Mouse (Mus musculus) MEL (cell line): ENCODE measurements at regions not wholly inside any gene's neighbourhood (a gene's known extent, or its start where the extent isn't known, plus 50 kb on each side); places are given as distances from the start of the nearest gene placed in this dataset.

Experiments
- CHD1 ChIP-seq: IDR thresholded peaks from 2 replicates; pipeline ENCODE4 v1.6.1; 2012; ENCODE audit warnings: low read depth, mild to moderate bottlenecking, inconsistent platforms, low read length, improper control_type of control experiment
- CTCF ChIP-seq, 3 experiments: IDR thresholded peaks in 2 of 3; conservative IDR thresholded peaks in 1 of 3; 2 replicates each; pipeline ENCODE4 v1.5.1; 2011 to 2012; ENCODE audit warnings: low read length in 3 of 3, low read depth in 2 of 3, mild to moderate bottlenecking in 2 of 3, improper control_type of control experiment in 1 of 3, inconsistent platforms in 1 of 3, mixed read lengths in 1 of 3, moderate library complexity in 1 of 3; ENCODE audit not compliant: control insufficient read depth in 1 of 3, insufficient read depth in 1 of 3, poor library complexity in 1 of 3, severe bottlenecking in 1 of 3
- GABPA ChIP-seq: IDR thresholded peaks from 2 replicates; pipeline ENCODE4 v1.6.1; 2012; ENCODE audit warnings: low read depth, mild to moderate bottlenecking, inconsistent platforms, low read length, improper control_type of control experiment, moderate library complexity
- GATA1 ChIP-seq: IDR thresholded peaks from 2 replicates; pipeline ENCODE4 v1.6.1; 2011; ENCODE audit warnings: low read depth, low read length, improper control_type of control experiment
- MAX ChIP-seq: IDR thresholded peaks from 2 replicates; pipeline ENCODE4 v1.6.1; 2011; ENCODE audit warnings: low read length, improper control_type of control experiment
- POLR2A ChIP-seq, 2 experiments: IDR thresholded peaks; 2 replicates each; pipeline ENCODE4 v1.6.1; 2011 to 2012; ENCODE audit warnings: low read length in 2 of 2, mild to moderate bottlenecking in 2 of 2, control low read depth in 1 of 2, improper control_type of control experiment in 1 of 2, low read depth in 1 of 2, moderate library complexity in 1 of 2; ENCODE audit not compliant: control insufficient read depth in 1 of 2, insufficient read depth in 1 of 2, poor library complexity in 1 of 2
- TAL1 ChIP-seq: IDR thresholded peaks from 2 replicates; pipeline ENCODE4 v1.6.1; 2012; ENCODE audit warnings: mild to moderate bottlenecking, inconsistent platforms, low read length, moderate library complexity, mixed read lengths
- USF1 ChIP-seq: IDR thresholded peaks from 2 replicates; pipeline ENCODE4 v1.6.1; 2014; ENCODE audit warnings: low read depth, mild to moderate bottlenecking, inconsistent platforms, low read length, improper control_type of control experiment, moderate library complexity
- ZC3H11A ChIP-seq: IDR thresholded peaks from 2 replicates; pipeline ENCODE4 v1.6.1; 2012; ENCODE audit warnings: low read depth, mild to moderate bottlenecking, inconsistent platforms, low read length, improper control_type of control experiment
- ZNF384 ChIP-seq: IDR thresholded peaks from 2 replicates; pipeline ENCODE4 v1.6.1; 2012; ENCODE audit warnings: low read depth, mild to moderate bottlenecking, inconsistent platforms, low read length, improper control_type of control experiment

DNA sequence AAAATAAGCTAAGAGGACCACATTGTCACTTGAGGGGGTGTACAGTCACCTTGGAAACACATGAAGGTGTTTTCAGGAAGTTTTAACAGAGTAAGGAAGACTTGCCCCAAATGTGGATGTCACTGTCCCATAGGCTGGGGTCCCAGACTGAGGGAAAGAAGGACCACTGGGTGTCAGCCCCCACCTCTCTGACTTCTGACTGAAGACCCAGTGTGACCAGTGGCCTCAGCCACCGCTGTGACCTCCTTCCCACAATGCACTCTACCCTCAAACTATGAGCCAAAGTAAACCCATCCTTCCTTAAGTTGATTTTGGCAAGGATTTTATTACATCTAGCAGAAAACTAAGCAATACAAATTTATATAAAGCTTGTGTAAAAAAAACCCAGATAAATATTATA, 94.8 kb upstream of the Mdm1 start:
- TF ChIP-seq TAL1, result no peak
- TF ChIP-seq CTCF (IDR thresholded peaks at IDR 0.05 in 2 of 3, conservative IDR thresholded peaks at IDR 0.05 in 1 of 3; ENCODE audit: control insufficient read depth in 1 of 3, insufficient read depth in 1 of 3, low read depth in 2 of 3, low read length in 3 of 3, poor library complexity in 1 of 3, severe bottlenecking in 1 of 3), result no peak
- no peak for TF ChIP-seq POLR2A (IDR thresholded peaks at IDR 0.05; ENCODE audit: control insufficient read depth in 1 of 2, insufficient read depth in 1 of 2, low read depth in 1 of 2, low read length in 2 of 2, poor library complexity in 1 of 2)
- TF ChIP-seq GATA1, result no peak
- no peak for TF ChIP-seq USF1
- no peak for TF ChIP-seq MAX
- TF ChIP-seq CHD1, result no peak
- TF ChIP-seq GABPA, result no peak
- no peak for TF ChIP-seq ZNF384
- TF ChIP-seq ZC3H11A, result no peak
